Mouse (Mus musculus): ENCODE results near the gene Polr2e.

DNA sequence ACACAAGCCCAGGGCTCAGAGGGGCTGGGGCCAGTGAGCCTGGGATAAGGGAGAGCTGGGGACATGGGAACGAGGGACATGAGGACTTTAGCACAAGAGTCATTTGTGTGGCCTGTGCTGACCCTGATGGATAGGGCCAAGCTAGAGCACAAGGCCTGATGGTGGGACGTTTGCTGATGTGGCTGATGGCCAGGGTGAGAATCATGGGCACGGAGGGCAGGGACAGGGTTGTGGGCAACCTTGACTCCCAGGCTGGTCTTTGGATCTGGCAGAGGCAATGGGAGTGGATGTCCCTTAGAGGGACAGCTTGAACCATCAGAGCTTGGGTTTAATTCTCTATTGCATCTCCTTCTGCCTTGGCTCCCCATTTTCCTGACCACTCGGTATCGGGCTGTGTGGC, 37.7 kb upstream of the Polr2e start:
- no peak for TF ChIP-seq MAX (IDR thresholded peaks at IDR 0.05; ENCODE audit: low read length)
- TF ChIP-seq CTCF (conservative IDR thresholded peaks at IDR 0.05 in 1 of 2, IDR thresholded peaks at IDR 0.05 in 1 of 2; ENCODE audit: low read depth in 2 of 2, low read length in 2 of 2) = no peak
- no peak for TF ChIP-seq ZKSCAN1 (IDR thresholded peaks at IDR 0.05; ENCODE audit: borderline replicate concordance, low read depth, low read length)
- TF ChIP-seq NRF1 (IDR thresholded peaks at IDR 0.05; ENCODE audit: low read depth, low read length) = no peak
- TF ChIP-seq EP300 (IDR thresholded peaks at IDR 0.05; ENCODE audit: low read length) = no peak
- TF ChIP-seq E2F4 (IDR thresholded peaks at IDR 0.05; ENCODE audit: insufficient replicate concordance, low read depth, low read length) = no peak
- TF ChIP-seq POLR2A (IDR thresholded peaks at IDR 0.05; ENCODE audit: low read depth, low read length) = no peak
- TF ChIP-seq CHD2 (IDR thresholded peaks at IDR 0.05; ENCODE audit: low read length) = no peak
- TF ChIP-seq GABPA (IDR thresholded peaks at IDR 0.05; ENCODE audit: insufficient replicate concordance, low read depth, low read length) = no peak
- TF ChIP-seq ZC3H11A (IDR thresholded peaks at IDR 0.05; ENCODE audit: low read depth, low read length) = no peak
- TF ChIP-seq POLR2AphosphoS2 (IDR thresholded peaks at IDR 0.05; ENCODE audit: low read depth, low read length) = no peak
- no peak for TF ChIP-seq MEF2A (IDR thresholded peaks at IDR 0.05; ENCODE audit: borderline replicate concordance, low read depth, low read length)
- no peak for TF ChIP-seq MXI1 (IDR thresholded peaks at IDR 0.05; ENCODE audit: low read depth, low read length)
